12 mouse cellular contexts compared by ENCODE assay signal in the genomic region with DNA sequence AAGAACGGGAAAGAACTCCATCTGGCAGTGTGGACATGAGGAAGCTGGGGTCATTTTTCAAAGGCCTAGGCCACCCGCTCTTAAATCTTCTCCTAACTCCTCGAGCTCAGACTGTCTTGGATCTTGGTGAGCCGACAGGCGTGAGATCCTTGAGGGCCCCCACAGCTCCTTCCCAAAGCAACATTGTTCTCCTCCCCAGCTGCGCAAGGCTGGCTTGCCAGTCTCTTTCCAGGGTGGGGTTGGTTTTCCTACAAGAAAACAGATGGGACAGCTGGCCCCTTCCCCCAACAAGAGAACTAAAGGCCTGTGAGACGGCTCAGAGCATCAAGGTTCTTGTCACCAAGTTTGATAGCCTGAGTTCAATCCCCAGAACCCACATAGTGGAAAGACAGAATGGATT.
DNase-seq lines count a peak whose midpoint lies in the region; ATAC-seq lines count a peak whose summit lies in the region.
"Had no signal": no experiment of that assay in that cellular context is flagged by ENCODE, and none has a peak within 500 bp of the region (broad histone marks: within the 10 kb centered on the region; RNA-seq: fewer than 3 reads in every experiment).

No protein-coding gene starts in this region.

- peak; percentile 56 for DNase-seq in gastrocnemius, postnatal 14 days
- no peak for DNase-seq in gastrocnemius, adult 18-20 months (ENCODE audit: low spot score)
- peak; percentile 10 for DNase-seq in midbrain, embryonic 10.5 days (ENCODE audit: low spot score)
- DNase-seq in midbrain, embryonic 14.5 days = no peak
- no peak for DNase-seq in retina, postnatal 1 day
- DNase-seq: cerebellum, postnatal 10 days; thymus, postnatal 25 days had no signal

- no peak overlapping the region for H3K4me3 ChIP-seq in midbrain, embryonic 10.5 days
- H3K4me3 ChIP-seq in midbrain, embryonic 14.5 days (replicated peaks; ENCODE audit: low read depth, low read length) = no peak overlapping the region
- H3K4me3 ChIP-seq in kidney, embryonic 16.5 days (ENCODE audit: low read length) = no peak overlapping the region
- H3K4me3 ChIP-seq in stomach, embryonic 16.5 days (replicated peaks; ENCODE audit: low read length) = no peak overlapping the region

- H3K36me3 ChIP-seq in midbrain, embryonic 10.5 days = no peaks in the 10 kb centered on the region
- H3K36me3 ChIP-seq in midbrain, embryonic 14.5 days (ENCODE audit: control insufficient read depth, insufficient read depth, low read length) = no peaks in the 10 kb centered on the region
- H3K36me3 ChIP-seq in kidney, embryonic 16.5 days (ENCODE audit: insufficient read depth, low read length) = no peaks in the 10 kb centered on the region
- no peaks in the 10 kb centered on the region for H3K36me3 ChIP-seq in stomach, embryonic 16.5 days (ENCODE audit: control insufficient read depth, insufficient read depth, low read length)
- H3K36me3 ChIP-seq: G1E had no signal

- H3K9ac ChIP-seq in midbrain, embryonic 14.5 days (replicated peaks; ENCODE audit: low read length) = no peak overlapping the region
- H3K9ac ChIP-seq in kidney, embryonic 16.5 days (replicated peaks; ENCODE audit: low read length) = no peak overlapping the region
- H3K9ac ChIP-seq in stomach, embryonic 16.5 days (ENCODE audit: low read length) = no peak overlapping the region

- peaks cover 7% of the 10 kb centered on the region; the same call in 1 of the 2 replicates for H3K4me1 ChIP-seq in midbrain, embryonic 10.5 days
- no peaks in the 10 kb centered on the region for H3K4me1 ChIP-seq in midbrain, embryonic 14.5 days (ENCODE audit: control insufficient read depth, insufficient read depth, low read length)
- peaks cover 31% of the 10 kb centered on the region for H3K4me1 ChIP-seq in kidney, embryonic 16.5 days (ENCODE audit: insufficient read depth, low read length)
- peaks cover 32% of the 10 kb centered on the region for H3K4me1 ChIP-seq in stomach, embryonic 16.5 days (ENCODE audit: control insufficient read depth, insufficient read depth, low read length)

- H3K9me3 ChIP-seq in midbrain, embryonic 10.5 days (replicated peaks) = no peaks in the 10 kb centered on the region
- no peaks in the 10 kb centered on the region for H3K9me3 ChIP-seq in midbrain, embryonic 14.5 days (ENCODE audit: control insufficient read depth, low read length)
- H3K9me3 ChIP-seq in kidney, embryonic 16.5 days (ENCODE audit: low read length) = no peaks in the 10 kb centered on the region
- H3K9me3 ChIP-seq in stomach, embryonic 16.5 days (replicated peaks; ENCODE audit: control insufficient read depth, low read length) = no peaks in the 10 kb centered on the region
- H3K9me3 ChIP-seq: G1E had no signal

- WGBS in midbrain, embryonic 10.5 days = 81% methylated on average over 7 of the region's 7 CpGs
- 75% methylated on average over 7 of the region's 7 CpGs for WGBS in midbrain, embryonic 14.5 days
- WGBS in kidney, embryonic 16.5 days = 25% methylated on average over 7 of the region's 7 CpGs
- 52% methylated on average over 7 of the region's 7 CpGs for WGBS in stomach, embryonic 16.5 days

- no peaks in the 10 kb centered on the region for H3K27me3 ChIP-seq in midbrain, embryonic 10.5 days (ENCODE audit: low read depth, poor library complexity, severe bottlenecking)
- no peaks in the 10 kb centered on the region for H3K27me3 ChIP-seq in midbrain, embryonic 14.5 days (ENCODE audit: control insufficient read depth, insufficient read depth, low read length)
- no peaks in the 10 kb centered on the region for H3K27me3 ChIP-seq in kidney, embryonic 16.5 days (ENCODE audit: insufficient read depth, low read length)
- no peaks in the 10 kb centered on the region for H3K27me3 ChIP-seq in stomach, embryonic 16.5 days (ENCODE audit: control insufficient read depth, insufficient read depth, low read length)

- H3K4me2 ChIP-seq in midbrain, embryonic 14.5 days (ENCODE audit: low read length) = no peak overlapping the region
- H3K4me2 ChIP-seq in kidney, embryonic 16.5 days (replicated peaks; ENCODE audit: low read depth, low read length) = no peak overlapping the region
- H3K4me2 ChIP-seq in stomach, embryonic 16.5 days (ENCODE audit: low read depth, low read length) = no peak overlapping the region

- no peak overlapping the region for H3K27ac ChIP-seq in midbrain, embryonic 10.5 days (replicated peaks)
- H3K27ac ChIP-seq in midbrain, embryonic 14.5 days (replicated peaks; ENCODE audit: low read depth, low read length) = no peak overlapping the region
- peak overlapping the region; percentile 45; the same call in 1 of the 2 replicates for H3K27ac ChIP-seq in kidney, embryonic 16.5 days (ENCODE audit: low read length)
- H3K27ac ChIP-seq in stomach, embryonic 16.5 days (ENCODE audit: low read length) = peak overlapping the region; percentile 60; the same call in 1 of the 2 replicates

- no peak for ATAC-seq in midbrain, embryonic 14.5 days (ENCODE audit: low FRiP score, low TSS enrichment)
- ATAC-seq in kidney, embryonic 16.5 days (ENCODE audit: low FRiP score, low TSS enrichment) = no peak
- peak; percentile 34; the same call in 1 of the 2 replicates for ATAC-seq in stomach, embryonic 16.5 days (ENCODE audit: insufficient read depth, low FRiP score)
- no peak for ATAC-seq in megakaryocyte-erythroid progenitor cell, adult 5-6 weeks (replicated peaks; ENCODE audit: low FRiP score, low TSS enrichment, poor library complexity, severe bottlenecking)
- ATAC-seq: activated CD4-positive, CD25-positive, alpha-beta regulatory T cell, adult 4 months had no signal

- intact Hi-C loops in gastrocnemius, postnatal 14 days (cut with DNase I; ENCODE audit: low total_unique reads) = no loop called here

Comparison
In these comparisons a context has a peak if more than half of its experiments do, and no peak if none do; other contexts are left out.
1. DNase-seq: peak in gastrocnemius, postnatal 14 days (single experiment) and midbrain, embryonic 10.5 days (single experiment); none in gastrocnemius, adult 18-20 months (single experiment), midbrain, embryonic 14.5 days (single experiment) and retina, postnatal 1 day (single experiment).
2. H3K27ac ChIP-seq: peak in kidney, embryonic 16.5 days (single experiment) and stomach, embryonic 16.5 days (single experiment); none in midbrain, embryonic 10.5 days (single experiment) and midbrain, embryonic 14.5 days (single experiment).